Mouse (Mus musculus) thymus, postnatal 36 days (tissue): ENCODE results near the gene Spryd7.
"Not testable (repeated sequence)": the region's sequence is repeated elsewhere in the genome, so short reads cannot be mapped to it uniquely, and the experiment has no call there.

Source experiments
- DNase-seq, 2 experiments: peaks; one replicate each; pipeline ENCODE4 v3.0.0; 2022; ENCODE audit warnings: mixed read lengths in 2 of 2

Spryd7 gene

GRCm38 (mm10) chr14:61556289-61557147, at the start of gene Spryd7:
TSS of gene Spryd7 (minus strand) at chr14:61556886.
- DNase-seq: peak; percentile 98 to 99

- not testable (repeated sequence) for DNase-seq
Measured at GRCm38 (mm10) chr14:61606088-61606487, 49.4 kb upstream of the Spryd7 start.

- no peak for DNase-seq
Measured at GRCm38 (mm10) chr14:61604081-61604480, 47.4 kb upstream of the Spryd7 start.

- DNase-seq: no peak
Measured at GRCm38 (mm10) chr14:61603069-61603755, 46.5 kb upstream of the Spryd7 start.

GRCm38 (mm10) chr14:61601348-61601747, 44.7 kb upstream of the Spryd7 start:
- no peak for DNase-seq

GRCm38 (mm10) chr14:61599057-61599806, 42.5 kb upstream of the Spryd7 start:
- DNase-seq: peak; percentile 89 to 91

GRCm38 (mm10) chr14:61597968-61598367, 41.3 kb upstream of the Spryd7 start, which contains the start of gene Trim13:
TSS of gene Trim13 (plus strand) at chr14:61598247.
- DNase-seq: peak in 1 of 2 experiments; percentile 30

- DNase-seq: no peak
Measured at GRCm38 (mm10) chr14:61596719-61597426, 40.2 kb upstream of the Spryd7 start.

- no peak for DNase-seq
Measured at GRCm38 (mm10) chr14:61589288-61590065, 32.8 kb upstream of the Spryd7 start.

- DNase-seq: no peak
Measured at GRCm38 (mm10) chr14:61575941-61576340, 19.3 kb upstream of the Spryd7 start.

GRCm38 (mm10) chr14:61575066-61575465, 18.4 kb upstream of the Spryd7 start:
- DNase-seq: no peak

- DNase-seq: no peak
Measured at GRCm38 (mm10) chr14:61572131-61572530, 15.4 kb upstream of the Spryd7 start.

GRCm38 (mm10) chr14:61571366-61571765, 14.7 kb upstream of the Spryd7 start:
- DNase-seq: peak; percentile 80 to 85

- DNase-seq: no peak
Measured at GRCm38 (mm10) chr14:61569344-61569743, 12.7 kb upstream of the Spryd7 start.

GRCm38 (mm10) chr14:61566211-61566610, 9.5 kb upstream of the Spryd7 start:
- not testable (repeated sequence) for DNase-seq

- no peak for DNase-seq
Measured at GRCm38 (mm10) chr14:61559856-61560255, 3.2 kb upstream of the Spryd7 start.

GRCm38 (mm10) chr14:61558901-61559300, 2.2 kb upstream of the Spryd7 start:
- no peak for DNase-seq

- DNase-seq: no peak
Measured at GRCm38 (mm10) chr14:61555931-61556288, 776 bp downstream of the Spryd7 start.

- no peak for DNase-seq
Measured at GRCm38 (mm10) chr14:61548614-61549013, 8.1 kb downstream of the Spryd7 start.

- not testable (repeated sequence) for DNase-seq
Measured at GRCm38 (mm10) chr14:61537772-61538171, 18.9 kb downstream of the Spryd7 start.

GRCm38 (mm10) chr14:61536631-61537264, 19.9 kb downstream of the Spryd7 start:
- no peak for DNase-seq
